Mouse (Mus musculus): ENCODE data around the gene Akna. TPM values are rescaled to one million over a fixed set of nuclear protein-coding genes. Genes with fewer than 3 reads are reported as not detected.

The Akna gene
- polyA plus RNA-seq, 1 experiment from 2014 or later: 5.4 TPM

GRCm38 (mm10) chr4:63375367-63375766 lies 27.8 kb downstream of the Akna start:
- no peak overlapping the region for H3K4me3 ChIP-seq
- ATAC-seq: no peak
- peak overlapping the region; percentile 98 for H3K27ac ChIP-seq
- H3K4me2 ChIP-seq: peak overlapping the region; percentile 59
- H3K36me3 ChIP-seq: peaks cover 79% of the 10 kb centered on the region
- WGBS (ENCODE audit: insufficient replicate concordance): 100% methylated on average over 1 of the region's 1 CpGs
- H3K9me3 ChIP-seq (replicated peaks): no peaks in the 10 kb centered on the region
- H3K4me1 ChIP-seq: peaks cover 51% of the 10 kb centered on the region
- no peaks in the 10 kb centered on the region for H3K27me3 ChIP-seq (replicated peaks)
- peak overlapping the region; percentile 47 for H3K9ac ChIP-seq

- Histone ChIP-seq H3K4me2 (peak overlapping the region; percentile 59), H3K9ac (peak overlapping the region; percentile 55), H3K4me3 (0 out of 2 replicates have a peak overlapping the region, but pooled peaks have one; percentile 9), H3K36me3 (peaks cover 79% of the 10 kb centered on the region), H3K4me1 (peaks cover 51% of the 10 kb centered on the region), H3K27me3 (replicated peaks) (no peaks in the 10 kb centered on the region), H3K9me3 (replicated peaks) (no peaks in the 10 kb centered on the region), H3K27ac (peak overlapping the region; percentile 98)
- peak; percentile 92 for ATAC-seq
- 21% methylated on average over 12 of the region's 12 CpGs for WGBS (ENCODE audit: insufficient replicate concordance)
Observed at GRCm38 (mm10) chr4:63374331-63374730, 28.8 kb downstream of the Akna start.

- H3K27ac ChIP-seq: peak overlapping the region; percentile 98
- ATAC-seq: peak; percentile 72
- peaks cover 51% of the 10 kb centered on the region for H3K4me1 ChIP-seq
- H3K9ac ChIP-seq: peak overlapping the region; percentile 55
- 63% methylated on average over 8 of the region's 8 CpGs for WGBS (ENCODE audit: insufficient replicate concordance)
- no peaks in the 10 kb centered on the region for H3K27me3 ChIP-seq (replicated peaks)
- no peak overlapping the region for H3K4me3 ChIP-seq
- peak overlapping the region; percentile 59 for H3K4me2 ChIP-seq
- H3K9me3 ChIP-seq (replicated peaks): no peaks in the 10 kb centered on the region
- peaks cover 76% of the 10 kb centered on the region for H3K36me3 ChIP-seq
Observed at GRCm38 (mm10) chr4:63373404-63373803, 29.8 kb downstream of the Akna start.

GRCm38 (mm10) chr4:63371890-63372289 lies 31.3 kb downstream of the Akna start:
- H3K9ac ChIP-seq: no peak overlapping the region

GRCm38 (mm10) chr4:63370897-63371296 lies 32.3 kb downstream of the Akna start:
- WGBS (ENCODE audit: insufficient replicate concordance): 63% methylated on average over 7 of the region's 7 CpGs

More at GRCm38 (mm10) chr4:63371890-63372289, 31.3 kb downstream of the Akna start:
- 38% methylated on average over 3 of the region's 3 CpGs for WGBS (ENCODE audit: insufficient replicate concordance)
- H3K4me3 ChIP-seq: no peak overlapping the region
- H3K27ac ChIP-seq: peak overlapping the region; percentile 39; the same call in 1 of the 2 replicates
- H3K36me3 ChIP-seq: peaks cover 68% of the 10 kb centered on the region
- H3K9me3 ChIP-seq (replicated peaks): no peaks in the 10 kb centered on the region
- H3K27me3 ChIP-seq (replicated peaks): no peaks in the 10 kb centered on the region
- ATAC-seq: no peak
- peaks cover 51% of the 10 kb centered on the region for H3K4me1 ChIP-seq
- no peak overlapping the region for H3K4me2 ChIP-seq

GRCm38 (mm10) chr4:63368577-63368976 lies 34.6 kb downstream of the Akna start:
- peaks cover 21% of the 10 kb centered on the region for H3K4me1 ChIP-seq
- H3K4me3 ChIP-seq: no peak overlapping the region
- peaks cover 40% of the 10 kb centered on the region for H3K36me3 ChIP-seq
- H3K27me3 ChIP-seq (replicated peaks): no peaks in the 10 kb centered on the region
- ATAC-seq: no peak; the same call in 1 of the 2 replicates
- H3K27ac ChIP-seq: no peak overlapping the region
- H3K9ac ChIP-seq: no peak overlapping the region
- no peaks in the 10 kb centered on the region for H3K9me3 ChIP-seq (replicated peaks)
- WGBS (ENCODE audit: insufficient replicate concordance): 10% methylated on average over 4 of the region's 4 CpGs
- no peak overlapping the region for H3K4me2 ChIP-seq

More at GRCm38 (mm10) chr4:63370897-63371296, 32.3 kb downstream of the Akna start:
- peaks cover 58% of the 10 kb centered on the region for H3K36me3 ChIP-seq
- no peak overlapping the region for H3K9ac ChIP-seq
- H3K4me2 ChIP-seq: no peak overlapping the region
- H3K4me3 ChIP-seq: no peak overlapping the region
- H3K27me3 ChIP-seq (replicated peaks): no peaks in the 10 kb centered on the region
- H3K27ac ChIP-seq: 0 out of 2 replicates have a peak overlapping the region, but pooled peaks have one; percentile 18
- H3K4me1 ChIP-seq: peaks cover 44% of the 10 kb centered on the region
- no peaks in the 10 kb centered on the region for H3K9me3 ChIP-seq (replicated peaks)
- no peak for ATAC-seq

- Histone ChIP-seq H3K4me3 (no peak within 1 kb of the TSS), H3K9ac (no peak within 1 kb of the TSS), H3K4me2 (no peak within 1 kb of the TSS), H3K27ac (no peak within 1 kb of the TSS), H3K9me3 (replicated peaks) (no peaks in the 10 kb centered on the region), H3K27me3 (replicated peaks) (no peaks in the 10 kb centered on the region), H3K36me3 (no peaks in the 10 kb centered on the region), H3K4me1 (no peaks in the 10 kb centered on the region)
- ATAC-seq: no peak
- WGBS (ENCODE audit: insufficient replicate concordance): 69% methylated on average over 5 of the region's 5 CpGs
Observed at GRCm38 (mm10) chr4:63362150-63362549, 41.0 kb downstream of the Akna start, which contains the start of gene Orm2. TSS of gene Orm2 (plus strand) at chr4:63362449.

GRCm38 (mm10) chr4:63359861-63360260 lies 43.3 kb downstream of the Akna start:
- Histone ChIP-seq H3K9ac (no peak overlapping the region), H3K36me3 (no peaks in the 10 kb centered on the region), H3K9me3 (replicated peaks) (no peaks in the 10 kb centered on the region), H3K27me3 (replicated peaks) (no peaks in the 10 kb centered on the region), H3K4me1 (no peaks in the 10 kb centered on the region), H3K4me3 (no peak overlapping the region), H3K27ac (no peak overlapping the region), H3K4me2 (no peak overlapping the region)
- ATAC-seq: no peak; the same call in 1 of the 2 replicates
- 68% methylated on average over 6 of the region's 6 CpGs for WGBS (ENCODE audit: insufficient replicate concordance)

- Histone ChIP-seq H3K27ac (no peak overlapping the region), H3K9me3 (replicated peaks) (no peaks in the 10 kb centered on the region), H3K9ac (no peak overlapping the region), H3K4me1 (no peaks in the 10 kb centered on the region), H3K4me3 (no peak overlapping the region), H3K27me3 (replicated peaks) (no peaks in the 10 kb centered on the region; the same call in 1 of the 2 replicates), H3K4me2 (no peak overlapping the region), H3K36me3 (no peaks in the 10 kb centered on the region)
- WGBS (ENCODE audit: insufficient replicate concordance): 45% methylated on average over 2 of the region's 2 CpGs
- ATAC-seq: peak; percentile 19; the same call in 1 of the 2 replicates
Observed at GRCm38 (mm10) chr4:63356981-63357570, 46.1 kb downstream of the Akna start.

GRCm38 (mm10) chr4:63355877-63356665 lies 47.1 kb downstream of the Akna start, which contains the start of gene Orm3:
TSS of gene Orm3 (plus strand) at chr4:63356162.
- no peak within 1 kb of the TSS for H3K4me3 ChIP-seq
- no peak within 1 kb of the TSS for H3K4me2 ChIP-seq
- no peak for ATAC-seq
- H3K36me3 ChIP-seq: no peaks in the 10 kb centered on the region
- H3K9me3 ChIP-seq (replicated peaks): no peaks in the 10 kb centered on the region
- H3K27me3 ChIP-seq (replicated peaks): no peaks in the 10 kb centered on the region; the same call in 1 of the 2 replicates
- H3K4me1 ChIP-seq: no peaks in the 10 kb centered on the region
- H3K27ac ChIP-seq: no peak within 1 kb of the TSS
- WGBS (ENCODE audit: insufficient replicate concordance): 44% methylated on average over 4 of the region's 4 CpGs
- H3K9ac ChIP-seq: no peak within 1 kb of the TSS

- no peaks in the 10 kb centered on the region for H3K36me3 ChIP-seq
- no peak overlapping the region for H3K4me3 ChIP-seq
- no peaks in the 10 kb centered on the region for H3K4me1 ChIP-seq
- no peaks in the 10 kb centered on the region for H3K9me3 ChIP-seq (replicated peaks)
- WGBS (ENCODE audit: insufficient replicate concordance): 53% methylated on average over 6 of the region's 6 CpGs
- H3K9ac ChIP-seq: no peak overlapping the region
- H3K27me3 ChIP-seq (replicated peaks): 0 out of 2 replicates have a peak, but pooled peaks cover 5% of the 10 kb centered on the region
- no peak overlapping the region for H3K27ac ChIP-seq
- no peak for ATAC-seq
- no peak overlapping the region for H3K4me2 ChIP-seq
Observed at GRCm38 (mm10) chr4:63348524-63348923, 54.6 kb downstream of the Akna start.

- H3K36me3 ChIP-seq: no peaks in the 10 kb centered on the region
- H3K27ac ChIP-seq: no peak overlapping the region
- H3K4me3 ChIP-seq: no peak overlapping the region
- ATAC-seq: no peak
- 70% methylated on average over 4 of the region's 4 CpGs for WGBS (ENCODE audit: insufficient replicate concordance)
- no peak overlapping the region for H3K9ac ChIP-seq
- H3K9me3 ChIP-seq (replicated peaks): no peaks in the 10 kb centered on the region
- 0 out of 2 replicates have a peak, but pooled peaks cover 5% of the 10 kb centered on the region for H3K27me3 ChIP-seq (replicated peaks)
- H3K4me2 ChIP-seq: no peak overlapping the region
- no peaks in the 10 kb centered on the region for H3K4me1 ChIP-seq
Observed at GRCm38 (mm10) chr4:63346659-63347058, 56.5 kb downstream of the Akna start.

Data from liver, embryonic 12.5 days (tissue).